Mouse (Mus musculus): ENCODE measurements around the gene Relb. TPM values are rescaled to one million over a fixed set of nuclear protein-coding genes. Genes with fewer than 3 reads are reported as not detected.

The Relb gene
- total and polyA plus RNA-seq, 3 experiments, result 44.0 to 59.6 (median 58.1) TPM

Other genes with a start within 250 kb of the Relb start
Only the 20 nearest of the 25 such genes appear.
- gene Mark4, start 170.6 kb downstream of the Relb start, total RNA-seq (2012; rRNA removed), result 5.2 and 7.3 TPM in 2 replicates
- 1.7 and 1.9 TPM in 2 replicates for gene Mark4, start 170.6 kb downstream of the Relb start, total RNA-seq (2014; rRNA removed)
- gene Mark4, start 170.6 kb downstream of the Relb start, polyA plus RNA-seq (2012; ENCODE audit: insufficient read length, low read depth), result 9.6 and 11.9 TPM in 2 replicates
- 0.08 TPM in 2 replicates for gene Exoc3l2, start 166.1 kb downstream of the Relb start, total RNA-seq (2012; rRNA removed)
- not detected in 2 replicates for gene Exoc3l2, start 166.1 kb downstream of the Relb start, total RNA-seq (2014; rRNA removed)
- gene Exoc3l2, start 166.1 kb downstream of the Relb start, polyA plus RNA-seq (2012; ENCODE audit: insufficient read length, low read depth), result not detected in 2 replicates
- gene Bloc1s3, start 121.1 kb downstream of the Relb start, total RNA-seq (2012; rRNA removed), result 5.1 and 6.7 TPM in 2 replicates
- 6.9 and 8.0 TPM in 2 replicates for gene Bloc1s3, start 121.1 kb downstream of the Relb start, total RNA-seq (2014; rRNA removed)
- 3.8 and 4.9 TPM in 2 replicates for gene Bloc1s3, start 121.1 kb downstream of the Relb start, polyA plus RNA-seq (2012; ENCODE audit: insufficient read length, low read depth)
- 114 and 201 TPM in 2 replicates for gene Trappc6a, start 121.0 kb downstream of the Relb start, total RNA-seq (2012; rRNA removed)
- gene Trappc6a, start 121.0 kb downstream of the Relb start, total RNA-seq (2014; rRNA removed), result 72.2 and 77.8 TPM in 2 replicates
- gene Trappc6a, start 121.0 kb downstream of the Relb start, polyA plus RNA-seq (2012; ENCODE audit: insufficient read length, low read depth), result 37.2 and 41.1 TPM in 2 replicates
- gene Nkpd1, start 111.6 kb downstream of the Relb start, total RNA-seq (2012; rRNA removed), result 0.92 and 1.9 TPM in 2 replicates
- gene Nkpd1, start 111.6 kb downstream of the Relb start, total RNA-seq (2014; rRNA removed), result 0.59 and 1.1 TPM in 2 replicates
- 2.1 and 2.3 TPM in 2 replicates for gene Nkpd1, start 111.6 kb downstream of the Relb start, polyA plus RNA-seq (2012; ENCODE audit: insufficient read length, low read depth)
- gene Ppp1r37, start 66.4 kb downstream of the Relb start, total RNA-seq (2012; rRNA removed), result 13.8 and 14.2 TPM in 2 replicates
- 7.3 and 7.7 TPM in 2 replicates for gene Ppp1r37, start 66.4 kb downstream of the Relb start, total RNA-seq (2014; rRNA removed)
- 15.7 and 16.5 TPM in 2 replicates for gene Ppp1r37, start 66.4 kb downstream of the Relb start, polyA plus RNA-seq (2012; ENCODE audit: insufficient read length, low read depth)
- gene Zfp296, start 52.2 kb downstream of the Relb start, total RNA-seq (2012; rRNA removed), result 26.5 and 30.0 TPM in 2 replicates
- gene Zfp296, start 52.2 kb downstream of the Relb start, total RNA-seq (2014; rRNA removed), result 8.6 and 10.7 TPM in 2 replicates
- gene Zfp296, start 52.2 kb downstream of the Relb start, polyA plus RNA-seq (2012; ENCODE audit: insufficient read length, low read depth), result 37.6 and 44.0 TPM in 2 replicates
- 52.5 and 63.2 TPM in 2 replicates for gene Gemin7, start 51.8 kb downstream of the Relb start, total RNA-seq (2012; rRNA removed)
- gene Gemin7, start 51.8 kb downstream of the Relb start, total RNA-seq (2014; rRNA removed), result 89.6 and 101 TPM in 2 replicates
- gene Gemin7, start 51.8 kb downstream of the Relb start, polyA plus RNA-seq (2012; ENCODE audit: insufficient read length, low read depth), result 59.3 and 64.4 TPM in 2 replicates
- 43.4 and 45.4 TPM in 2 replicates for gene Clasrp, start 25.0 kb downstream of the Relb start, total RNA-seq (2012; rRNA removed)
- gene Clasrp, start 25.0 kb downstream of the Relb start, total RNA-seq (2014; rRNA removed), result 14.5 and 17.5 TPM in 2 replicates
- 59.4 and 62.6 TPM in 2 replicates for gene Clasrp, start 25.0 kb downstream of the Relb start, polyA plus RNA-seq (2012; ENCODE audit: insufficient read length, low read depth)
- gene Clptm1, start 35.6 kb upstream of the Relb start, total RNA-seq (2012; rRNA removed), result 43.6 and 43.9 TPM in 2 replicates
- 33.8 and 34.0 TPM in 2 replicates for gene Clptm1, start 35.6 kb upstream of the Relb start, total RNA-seq (2014; rRNA removed)
- gene Clptm1, start 35.6 kb upstream of the Relb start, polyA plus RNA-seq (2012; ENCODE audit: insufficient read length, low read depth), result 54.7 and 70.9 TPM in 2 replicates
- not detected in 2 replicates for gene Apoc2, start 48.5 kb upstream of the Relb start, total RNA-seq (2012; rRNA removed)
- not detected in 2 replicates for gene Apoc2, start 48.5 kb upstream of the Relb start, total RNA-seq (2014; rRNA removed)
- not detected in 2 replicates for gene Apoc2, start 48.5 kb upstream of the Relb start, polyA plus RNA-seq (2012; ENCODE audit: insufficient read length, low read depth)
- gene Gm44805, start 52.0 kb upstream of the Relb start, total RNA-seq (2012; rRNA removed), result not detected in 2 replicates
- not detected in 2 replicates for gene Gm44805, start 52.0 kb upstream of the Relb start, total RNA-seq (2014; rRNA removed)
- not detected in 2 replicates for gene Gm44805, start 52.0 kb upstream of the Relb start, polyA plus RNA-seq (2012; ENCODE audit: insufficient read length, low read depth)
- gene Apoc4, start 52.0 kb upstream of the Relb start, total RNA-seq (2012; rRNA removed), result not detected in 2 replicates
- gene Apoc4, start 52.0 kb upstream of the Relb start, total RNA-seq (2014; rRNA removed), result not detected in 2 replicates
- gene Apoc4, start 52.0 kb upstream of the Relb start, polyA plus RNA-seq (2012; ENCODE audit: insufficient read length, low read depth), result not detected in 2 replicates
- gene Apoc1, start 63.2 kb upstream of the Relb start, total RNA-seq (2012; rRNA removed), result not detected in 2 replicates
- gene Apoc1, start 63.2 kb upstream of the Relb start, total RNA-seq (2014; rRNA removed), result not detected in 2 replicates
- not detected in 2 replicates for gene Apoc1, start 63.2 kb upstream of the Relb start, polyA plus RNA-seq (2012; ENCODE audit: insufficient read length, low read depth)
- 10.0 and 10.5 TPM in 2 replicates for gene Apoe, start 69.8 kb upstream of the Relb start, total RNA-seq (2012; rRNA removed)
- 6.2 and 6.4 TPM in 2 replicates for gene Apoe, start 69.8 kb upstream of the Relb start, total RNA-seq (2014; rRNA removed)
- gene Apoe, start 69.8 kb upstream of the Relb start, polyA plus RNA-seq (2012; ENCODE audit: insufficient read length, low read depth), result 16.7 and 21.4 TPM in 2 replicates
- gene Tomm40, start 86.0 kb upstream of the Relb start, total RNA-seq (2012; rRNA removed), result 179 and 214 TPM in 2 replicates
- gene Tomm40, start 86.0 kb upstream of the Relb start, total RNA-seq (2014; rRNA removed), result 115 TPM in 2 replicates
- gene Tomm40, start 86.0 kb upstream of the Relb start, polyA plus RNA-seq (2012; ENCODE audit: insufficient read length, low read depth), result 197 and 221 TPM in 2 replicates
- 9.1 and 14.1 TPM in 2 replicates for gene Nectin2, start 121.0 kb upstream of the Relb start, total RNA-seq (2012; rRNA removed)
- 3.0 and 3.4 TPM in 2 replicates for gene Nectin2, start 121.0 kb upstream of the Relb start, total RNA-seq (2014; rRNA removed)
- gene Nectin2, start 121.0 kb upstream of the Relb start, polyA plus RNA-seq (2012; ENCODE audit: insufficient read length, low read depth), result 6.3 and 6.5 TPM in 2 replicates
- 8.2 and 10.9 TPM in 2 replicates for gene Bcam, start 141.6 kb upstream of the Relb start, total RNA-seq (2012; rRNA removed)
- gene Bcam, start 141.6 kb upstream of the Relb start, total RNA-seq (2014; rRNA removed), result 2.4 and 3.0 TPM in 2 replicates
- gene Bcam, start 141.6 kb upstream of the Relb start, polyA plus RNA-seq (2012; ENCODE audit: insufficient read length, low read depth), result 4.8 and 5.3 TPM in 2 replicates
- gene Cblc, start 167.4 kb upstream of the Relb start, total RNA-seq (2012; rRNA removed), result 30.8 and 38.9 TPM in 2 replicates
- gene Cblc, start 167.4 kb upstream of the Relb start, total RNA-seq (2014; rRNA removed), result 6.4 and 7.2 TPM in 2 replicates
- gene Cblc, start 167.4 kb upstream of the Relb start, polyA plus RNA-seq (2012; ENCODE audit: insufficient read length, low read depth), result 12.7 and 13.4 TPM in 2 replicates
- gene Bcl3, start 193.3 kb upstream of the Relb start, total RNA-seq (2012; rRNA removed), result 15.8 and 18.8 TPM in 2 replicates
- gene Bcl3, start 193.3 kb upstream of the Relb start, total RNA-seq (2014; rRNA removed), result 3.2 and 3.8 TPM in 2 replicates
- 17.9 and 25.2 TPM in 2 replicates for gene Bcl3, start 193.3 kb upstream of the Relb start, polyA plus RNA-seq (2012; ENCODE audit: insufficient read length, low read depth)